Mouse (Mus musculus): ENCODE data around the gene Nme4.

- TF ChIP-seq POLR2A (IDR thresholded peaks at IDR 0.05; ENCODE audit: low read depth, low read length) (no peak), CTCF (IDR thresholded peaks at IDR 0.05; ENCODE audit: extremely low read depth, insufficient read length, insufficient replicate concordance, low read depth, low read length) (no peak)
Measured at GRCm38 (mm10) chr17:26111024-26111423, 15.6 kb upstream of the Nme4 start.

Measured in small intestine, adult 2 months (tissue).